Mouse (Mus musculus) thymus, adult 2 months (tissue): ENCODE measurements at regions not wholly inside any gene's neighbourhood (a gene's known extent, or its start where the extent isn't known, plus 50 kb on each side); places are given as distances from the start of the nearest gene placed in this dataset.

Experiments
- DNase-seq: peaks from one replicate; pipeline ENCODE4 v3.0.0; 2021
- H3K27ac ChIP-seq: fragments of 200-500 bp; 2 replicates; pipeline ENCODE4 v1.5.1; 2012; ENCODE audit warnings: low read length, control low read depth; ENCODE audit not compliant: control insufficient read depth, insufficient read depth
- H3K27me3 ChIP-seq: fragments of 200-500 bp; 2 replicates; pipeline ENCODE4 v1.6.1; 2012; ENCODE audit warnings: mild to moderate bottlenecking, low read length, moderate library complexity, mixed read lengths; ENCODE audit not compliant: control insufficient read depth, insufficient read depth
- H3K36me3 ChIP-seq: fragments of 200-500 bp; 2 replicates; pipeline ENCODE4 v1.6.1; 2012; ENCODE audit warnings: mild to moderate bottlenecking, low read length, moderate library complexity; ENCODE audit not compliant: control insufficient read depth, insufficient read depth
- H3K4me1 ChIP-seq: fragments of 200-500 bp; replicated peaks from 2 replicates; pipeline ENCODE4 v1.6.1; 2012; ENCODE audit warnings: low read length; ENCODE audit not compliant: control insufficient read depth, insufficient read depth
- H3K4me3 ChIP-seq: fragments of 200-500 bp; 2 replicates; pipeline ENCODE4 v1.5.1; 2012; ENCODE audit warnings: mild to moderate bottlenecking, low read length, control low read depth, moderate library complexity; ENCODE audit not compliant: control insufficient read depth, insufficient read depth
- CTCF ChIP-seq: fragments of 200-500 bp; IDR thresholded peaks from 2 replicates; pipeline ENCODE4 v1.5.1; 2012; ENCODE audit warnings: mild to moderate bottlenecking, control low read depth, low read length, moderate library complexity, borderline replicate concordance; ENCODE audit not compliant: control insufficient read depth, poor library complexity, insufficient read depth; ENCODE audit errors: extremely low read depth
- POLR2A ChIP-seq: fragments of 200-500 bp; IDR thresholded peaks from 2 replicates; pipeline ENCODE4 v1.6.1; 2012; ENCODE audit warnings: mild to moderate bottlenecking, low read length, control low read depth, moderate library complexity; ENCODE audit not compliant: control insufficient read depth, poor library complexity, insufficient read depth; ENCODE audit errors: extremely low read depth
- WGBS: fragments of 180-500 bp; shearing (Covaris S2); methylation state at CpG from one replicate; pipeline ENCODE4 v1.1.7; 2018; 5-methylcytosine and 5-hydroxymethylcytosine counted together

DNA sequence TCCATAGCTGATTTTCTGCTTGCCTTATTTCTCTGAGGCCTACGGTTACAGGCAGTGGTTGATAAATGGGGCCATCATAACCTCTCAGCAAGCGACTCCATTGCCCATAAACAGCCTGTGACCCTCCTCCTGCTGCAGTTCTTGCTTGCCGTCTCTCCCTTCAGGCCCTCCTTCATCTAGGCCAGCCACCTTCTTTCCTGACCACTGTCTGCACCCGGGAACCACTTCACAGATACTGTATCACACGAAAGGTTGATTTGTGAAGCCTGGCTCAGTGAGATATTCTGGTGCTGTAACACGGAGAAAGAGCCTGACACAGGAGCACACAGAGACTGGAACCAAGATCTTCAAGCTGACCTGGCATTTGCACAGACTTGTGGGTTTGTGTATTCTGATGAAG lies 294.1 kb downstream of the Epha4 start:
- no peak overlapping the region for H3K27ac ChIP-seq
- TF ChIP-seq POLR2A (no peak), CTCF (no peak)

DNA sequence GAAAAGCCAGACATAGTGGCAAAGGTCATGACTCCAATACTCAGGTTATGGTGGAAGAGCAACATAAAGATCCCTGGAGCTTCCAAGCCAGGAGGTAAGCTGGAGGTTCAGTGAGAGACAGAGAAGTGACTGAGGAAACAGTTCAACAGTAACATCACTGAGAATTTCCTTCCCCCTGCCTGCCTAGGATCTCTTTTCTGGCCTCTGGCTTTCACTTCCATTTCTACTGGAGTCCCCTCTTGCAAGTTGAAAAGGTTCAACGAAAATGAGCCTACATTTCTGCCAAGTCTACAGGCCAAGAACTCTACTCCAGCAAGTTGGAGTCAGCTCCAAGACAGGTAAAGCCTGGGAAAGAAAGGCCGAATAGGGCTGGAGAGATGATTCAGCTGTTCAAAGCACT lies 293.0 kb downstream of the Epha4 start:
- Histone ChIP-seq H3K27me3 (no peaks in the 10 kb centered on the region), H3K27ac (no peak overlapping the region), H3K4me1 (no peaks in the 10 kb centered on the region), H3K36me3 (no peaks in the 10 kb centered on the region), H3K4me3 (no peak overlapping the region)
- DNase-seq = no peak
- no peak for TF ChIP-seq CTCF
- TF ChIP-seq POLR2A = no peak
- 64% methylated on average over 2 of the region's 2 CpGs for WGBS

More for the DNA sequence above, 294.1 kb downstream of the Epha4 start:
- Histone ChIP-seq H3K36me3 (no peaks in the 10 kb centered on the region), H3K4me1 (no peaks in the 10 kb centered on the region), H3K4me3 (no peak overlapping the region), H3K27me3 (no peaks in the 10 kb centered on the region)
- no peak for DNase-seq
- WGBS = 84% methylated on average over 6 of the region's 6 CpGs

DNA sequence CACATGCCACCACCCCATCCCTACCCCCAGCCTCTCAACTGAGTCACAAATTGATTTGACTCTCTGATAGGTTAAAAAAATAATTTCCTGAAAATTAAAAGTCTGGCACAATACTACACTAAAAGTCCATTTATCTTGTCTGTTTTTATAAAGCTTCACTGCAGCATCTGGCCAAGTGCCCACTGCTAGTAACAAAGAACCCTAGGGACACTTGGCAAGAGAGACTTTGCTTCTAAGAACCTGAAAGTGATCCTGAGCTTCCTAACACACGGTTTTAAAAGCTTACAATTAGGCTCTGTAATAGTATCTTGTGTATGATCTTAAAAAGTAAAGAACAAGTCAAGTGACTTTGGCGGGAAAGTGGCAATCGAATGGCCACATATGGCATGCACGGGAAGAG lies 288.3 kb downstream of the Epha4 start:
- no peaks in the 10 kb centered on the region for H3K4me1 ChIP-seq
- WGBS = 76% methylated on average over 4 of the region's 4 CpGs
- no peaks in the 10 kb centered on the region for H3K36me3 ChIP-seq
- DNase-seq = no peak
- H3K4me3 ChIP-seq = no peak overlapping the region
- no peak overlapping the region for H3K27ac ChIP-seq
- no peaks in the 10 kb centered on the region for H3K27me3 ChIP-seq
- TF ChIP-seq POLR2A (no peak), CTCF (no peak)

DNA sequence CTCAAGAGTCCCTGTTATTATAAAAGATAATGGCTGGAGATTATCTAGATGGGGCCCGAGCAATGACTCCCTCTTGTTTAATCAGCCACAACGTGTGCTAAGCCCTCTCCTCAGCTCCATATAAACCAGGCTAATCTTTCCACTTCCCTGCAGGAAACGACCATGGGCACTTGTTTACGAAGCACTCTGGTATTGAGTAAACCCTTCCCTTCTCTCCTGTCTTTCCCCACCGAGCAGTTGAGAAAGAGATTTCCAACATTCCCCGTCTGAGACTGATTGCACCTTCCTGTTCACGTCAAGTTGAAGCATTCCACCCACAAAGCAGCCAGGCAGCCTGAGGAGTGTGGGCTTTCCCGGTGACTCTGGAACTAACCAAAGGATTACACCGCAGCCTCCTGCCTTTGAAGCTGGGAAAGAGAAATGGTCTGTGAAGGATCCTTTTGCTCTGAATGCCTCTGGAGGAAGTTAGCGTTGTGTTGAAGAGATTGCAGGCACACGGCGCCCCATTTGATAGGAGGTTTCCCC lies 287.8 kb downstream of the Epha4 start:
- H3K4me3 ChIP-seq = no peak overlapping the region
- H3K36me3 ChIP-seq = no peaks in the 10 kb centered on the region
- 39% methylated on average over 12 of the region's 12 CpGs for WGBS
- no peak for TF ChIP-seq POLR2A
- no peak for TF ChIP-seq CTCF
- DNase-seq = no peak
- H3K27ac ChIP-seq = no peak overlapping the region
- no peaks in the 10 kb centered on the region for H3K4me1 ChIP-seq
- H3K27me3 ChIP-seq = no peaks in the 10 kb centered on the region

DNA sequence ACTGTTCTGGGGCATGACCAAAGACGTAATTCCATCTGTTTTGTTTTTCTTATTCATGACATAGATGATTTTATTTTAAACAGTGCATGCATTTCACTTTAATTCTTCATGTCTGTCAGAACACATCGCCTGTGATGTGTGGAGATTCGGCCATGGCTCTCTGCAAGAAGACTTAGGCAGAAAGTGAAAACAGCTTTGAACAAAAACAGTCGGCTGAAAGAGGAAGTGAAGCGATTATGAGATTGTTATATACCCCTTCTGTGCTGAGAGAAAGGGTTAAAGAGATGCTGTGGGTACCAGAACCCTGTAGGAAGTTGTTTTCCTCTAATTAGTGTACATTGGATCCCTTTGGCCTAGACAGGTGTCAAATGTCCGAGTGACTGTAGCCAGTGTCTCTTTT lies 287.1 kb downstream of the Epha4 start:
- no peaks in the 10 kb centered on the region for H3K36me3 ChIP-seq
- no peak for DNase-seq
- no peak overlapping the region for H3K27ac ChIP-seq
- no peaks in the 10 kb centered on the region for H3K4me1 ChIP-seq
- TF ChIP-seq CTCF = no peak
- no peak for TF ChIP-seq POLR2A
- 23% methylated on average over 6 of the region's 6 CpGs for WGBS
- H3K27me3 ChIP-seq = no peaks in the 10 kb centered on the region
- H3K4me3 ChIP-seq = no peak overlapping the region

DNA sequence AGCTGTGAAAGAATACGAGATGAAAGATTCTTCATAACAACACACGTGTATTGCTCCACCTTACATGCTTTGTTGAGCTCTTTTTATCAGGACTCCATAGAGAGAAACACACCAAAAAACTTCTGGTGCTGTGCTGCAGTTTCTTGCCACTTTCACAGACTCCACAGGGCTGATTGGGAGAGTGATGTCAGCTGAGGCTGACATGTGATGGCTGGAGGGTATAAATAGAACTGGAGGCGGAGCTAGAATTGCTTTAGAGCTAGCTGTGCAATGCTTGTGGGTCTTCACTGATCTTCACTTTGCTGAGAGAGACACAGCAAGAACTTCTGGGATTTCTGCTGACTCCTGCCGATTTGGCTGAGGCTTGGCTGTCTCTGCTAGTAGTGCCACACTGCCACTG lies 285.3 kb downstream of the Epha4 start:
- Histone ChIP-seq H3K36me3 (no peaks in the 10 kb centered on the region), H3K4me1 (no peaks in the 10 kb centered on the region), H3K4me3 (no peak overlapping the region), H3K27ac (no peak overlapping the region), H3K27me3 (no peaks in the 10 kb centered on the region)
- no peak for TF ChIP-seq POLR2A
- TF ChIP-seq CTCF = no peak
- DNase-seq = no peak
- WGBS = 93% methylated on average over 4 of the region's 4 CpGs

DNA sequence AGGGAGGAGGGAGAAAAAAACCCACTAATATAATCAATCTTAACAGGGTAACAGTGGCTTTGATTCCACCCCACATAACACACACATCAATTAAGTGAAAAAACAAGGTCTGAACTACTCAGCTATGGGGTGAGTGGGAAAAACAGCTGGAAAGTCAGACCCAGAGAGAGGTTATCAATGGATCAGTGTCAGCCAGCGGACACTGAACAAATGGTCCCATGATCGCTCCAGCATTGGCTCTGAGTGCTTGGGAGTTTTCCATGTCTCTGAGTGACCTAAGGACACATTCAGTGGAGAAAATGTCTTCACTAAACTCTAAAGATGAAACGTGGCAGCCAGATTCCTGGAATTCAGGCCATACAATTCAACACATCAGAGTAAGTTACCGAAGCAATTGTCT lies 281.9 kb downstream of the Epha4 start:
- no peak for TF ChIP-seq CTCF
- TF ChIP-seq POLR2A = no peak
- H3K4me3 ChIP-seq = no peak overlapping the region
- no peaks in the 10 kb centered on the region for H3K27me3 ChIP-seq
- H3K4me1 ChIP-seq = no peaks in the 10 kb centered on the region
- WGBS = 95% methylated on average over 4 of the region's 4 CpGs
- no peaks in the 10 kb centered on the region for H3K36me3 ChIP-seq
- no peak for DNase-seq
- no peak overlapping the region for H3K27ac ChIP-seq
